Mouse (Mus musculus) liver, embryonic 14.5 days (tissue): ENCODE results near the gene Mdm4. TPM values are rescaled to one million over a fixed set of nuclear protein-coding genes. Genes with fewer than 3 reads are reported as not detected.

Experiments
- ATAC-seq: fragments of 200-750 bp; cut with Nextera tagmentation; 2 replicates; pipeline ENCODE4 v1.8.0; 2017; ENCODE audit warnings: moderate number of reproducible peaks, mild to moderate bottlenecking, moderate library complexity; ENCODE audit not compliant: insufficient read depth
- DNase-seq, 3 experiments: peaks; one replicate each; pipeline ENCODE4 v3.0.0-alpha.2; 2012 to 2013; ENCODE audit warnings: low read depth in 3 of 3, low spot score in 3 of 3
- H3K27ac ChIP-seq: fragments of 300-500 bp; sonication (generic); 2 replicates; pipeline ENCODE4 v1.5.1; 2014; ENCODE audit warnings: moderate library complexity, mild to moderate bottlenecking, control low read depth, inconsistent platforms
- H3K27me3 ChIP-seq: fragments of 300-500 bp; sonication (generic); 2 replicates; pipeline ENCODE4 v1.6.1; 2014; ENCODE audit warnings: mild to moderate bottlenecking, low read length, moderate library complexity; ENCODE audit not compliant: control insufficient read depth, insufficient read depth
- H3K36me3 ChIP-seq: fragments of 300-500 bp; sonication (generic); replicated peaks from 2 replicates; pipeline ENCODE4 v1.6.1; 2014; ENCODE audit warnings: low read depth; ENCODE audit not compliant: control insufficient read depth, insufficient read depth
- H3K4me1 ChIP-seq, 2 experiments: fragments of 200-500 bp in 1 of 2; fragments of 300-500 bp in 1 of 2; sonication (generic) in 1 of 2; replicated peaks; 2 replicates each; pipeline ENCODE4 v1.6.1; 2012 to 2014; ENCODE audit warnings: antibody characterized with exemption in 1 of 2, inconsistent platforms in 1 of 2, low read length in 1 of 2; ENCODE audit not compliant: control insufficient read depth in 2 of 2, insufficient read depth in 2 of 2
- H3K4me2 ChIP-seq: fragments of 300-500 bp; sonication (generic); 2 replicates; pipeline ENCODE4 v1.6.1; 2014; ENCODE audit warnings: low read depth, mild to moderate bottlenecking, control low read depth, moderate library complexity
- H3K4me3 ChIP-seq, 2 experiments: fragments of 200-500 bp in 1 of 2; fragments of 300-500 bp in 1 of 2; sonication (generic) in 1 of 2; 2 replicates each; pipeline ENCODE4 v1.5.1; 2012 to 2014; ENCODE audit warnings: low read depth in 2 of 2, low read length in 2 of 2, mild to moderate bottlenecking in 2 of 2, control low read depth in 1 of 2, inconsistent platforms in 1 of 2, moderate library complexity in 1 of 2; ENCODE audit not compliant: insufficient read depth in 1 of 2
- H3K9ac ChIP-seq: fragments of 300-500 bp; sonication (generic); replicated peaks from 2 replicates; pipeline ENCODE4 v1.6.1; 2014; ENCODE audit warnings: mild to moderate bottlenecking, control low read depth, moderate library complexity
- H3K9me3 ChIP-seq: fragments of 300-500 bp; sonication (generic); 2 replicates; pipeline ENCODE4 v1.6.1; 2016; ENCODE audit warnings: low read length, mixed read lengths; ENCODE audit not compliant: control insufficient read depth
- CTCF ChIP-seq: IDR thresholded peaks from 2 replicates; pipeline ENCODE4 v1.5.1; 2016; ENCODE audit warnings: antibody characterized with exemption, low read depth, control low read depth
- EP300 ChIP-seq: IDR thresholded peaks from 2 replicates; pipeline ENCODE4 v1.6.1; 2016; ENCODE audit warnings: antibody characterized with exemption, low read depth
- WGBS: fragments of 180-500 bp; shearing (Covaris S2); extraction: QIAGEN DNeasy Blood & Tissue Kit; methylation state at CpG from one replicate; pipeline ENCODE4 v1.1.7; 2014; ENCODE audit not compliant: insufficient replicate concordance; 5-methylcytosine and 5-hydroxymethylcytosine counted together
- polyA plus RNA-seq, 2 experiments: library from polyadenylated mRNA; depleted of rRNA in 1 of 2; stranded (reverse) in 1 of 2; unstranded in 1 of 2; fragments of >200 nt; fragmentation: Nextera tagmentation in 1 of 2; extraction: Ambion mirVana in 1 of 2; gene quantifications; 2 replicates each; pipeline versions ENCODE4 v1.2.1 to v1.2.3; 2012 to 2014

Gene Mdm4
- polyA plus RNA-seq, 2 experiments, result 11.6 to 25.9 TPM

DNA sequence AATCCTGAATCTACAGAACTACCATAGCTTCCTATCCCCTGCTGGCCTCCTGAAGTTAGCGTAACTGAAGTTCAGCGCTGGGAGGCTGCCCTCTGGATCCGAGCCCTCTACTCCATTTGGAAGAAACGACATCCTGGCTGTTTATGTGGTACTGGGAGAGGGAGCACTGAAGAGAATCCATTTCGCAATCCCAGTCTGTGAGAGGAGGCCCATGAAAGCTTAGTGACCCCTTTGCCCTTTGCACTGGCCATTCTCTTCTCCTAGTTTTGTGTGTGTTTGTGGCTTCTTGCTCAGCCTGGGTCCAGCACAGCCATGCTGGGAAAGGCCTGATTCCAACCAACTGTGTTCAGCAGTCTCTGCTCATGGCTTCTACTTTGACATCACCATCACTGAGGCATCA, 73.6 kb downstream of the Mdm4 start:
- Histone ChIP-seq H3K4me2 (no peak overlapping the region), H3K27me3 (no peaks in the 10 kb centered on the region), H3K9me3 (no peaks in the 10 kb centered on the region), H3K4me1 (peaks cover 0 to 3% of the 10 kb centered on the region in 2 experiments; a peak in 1 of 4 replicates), H3K36me3 (no peaks in the 10 kb centered on the region), H3K4me3 (no peak overlapping the region), H3K9ac (no peak overlapping the region), H3K27ac (no peak overlapping the region)
- TF ChIP-seq EP300 (no peak), CTCF (no peak)
- ATAC-seq (no peak), DNase-seq (peak; percentile 1 to 17 (median 7))
- WGBS, result 62% methylated on average over 5 of the region's 5 CpGs

DNA sequence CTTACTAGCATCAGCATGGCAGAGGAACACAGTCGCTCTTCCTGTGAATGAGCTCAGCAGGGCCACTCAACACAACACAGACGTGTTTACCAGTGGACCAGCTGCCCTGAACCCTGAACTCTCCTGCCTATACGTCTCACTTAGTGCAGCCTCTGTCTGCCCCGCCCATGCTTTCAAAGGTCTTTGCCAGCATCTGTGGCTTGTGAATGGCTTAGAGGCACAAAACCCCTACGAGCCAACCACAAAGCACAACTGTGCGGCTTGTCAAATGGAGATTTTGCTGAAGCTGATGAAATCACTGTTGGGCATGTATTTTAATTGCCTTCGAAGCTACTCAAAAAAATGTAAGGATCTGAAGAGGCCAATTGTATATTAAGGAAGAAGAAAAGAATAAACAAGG, 82.5 kb downstream of the Mdm4 start:
- no peaks in the 10 kb centered on the region for H3K36me3 ChIP-seq
- DNase-seq, result no peak
- H3K9me3 ChIP-seq, result no peaks in the 10 kb centered on the region
- H3K27ac ChIP-seq, result no peak overlapping the region
- 47% methylated on average over 7 of the region's 7 CpGs for WGBS
- no peaks in the 10 kb centered on the region for H3K27me3 ChIP-seq
- no peak for ATAC-seq
- H3K9ac ChIP-seq, result no peak overlapping the region
- H3K4me2 ChIP-seq, result no peak overlapping the region
- TF ChIP-seq EP300 (no peak), CTCF (no peak)
- H3K4me1 ChIP-seq, result no peaks in the 10 kb centered on the region
- no peak overlapping the region for H3K4me3 ChIP-seq

GRCm38 (mm10) chr1:132945826-132946225, 84.5 kb downstream of the Mdm4 start:
- Histone ChIP-seq H3K27me3 (no peaks in the 10 kb centered on the region), H3K36me3 (no peaks in the 10 kb centered on the region), H3K27ac (no peak overlapping the region), H3K4me1 (no peaks in the 10 kb centered on the region), H3K9me3 (no peaks in the 10 kb centered on the region), H3K4me2 (no peak overlapping the region), H3K4me3 (no peak overlapping the region), H3K9ac (no peak overlapping the region)
- TF ChIP-seq CTCF (no peak), EP300 (no peak)
- ATAC-seq (no peak), DNase-seq (no peak)
- 49% methylated on average over 8 of the region's 8 CpGs for WGBS

- WGBS, result 64% methylated on average over 8 of the region's 8 CpGs
- no peaks in the 10 kb centered on the region for H3K4me1 ChIP-seq
- no peaks in the 10 kb centered on the region for H3K9me3 ChIP-seq
- no peak for TF ChIP-seq CTCF
- ATAC-seq (no peak), DNase-seq (no peak)
- H3K4me2 ChIP-seq, result no peak overlapping the region
- H3K27me3 ChIP-seq, result no peaks in the 10 kb centered on the region
- H3K4me3 ChIP-seq, result no peak overlapping the region
- no peaks in the 10 kb centered on the region for H3K36me3 ChIP-seq
- no peak overlapping the region for H3K27ac ChIP-seq
- no peak overlapping the region for H3K9ac ChIP-seq
Measured at GRCm38 (mm10) chr1:132938975-132939374, 91.4 kb downstream of the Mdm4 start.

GRCm38 (mm10) chr1:132937296-132938030, 92.9 kb downstream of the Mdm4 start:
- Histone ChIP-seq H3K4me3 (no peak overlapping the region), H3K4me2 (no peak overlapping the region), H3K27ac (no peak overlapping the region), H3K9me3 (no peaks in the 10 kb centered on the region), H3K36me3 (no peaks in the 10 kb centered on the region), H3K27me3 (no peaks in the 10 kb centered on the region), H3K4me1 (no peaks in the 10 kb centered on the region), H3K9ac (no peak overlapping the region)
- 73% methylated on average over 26 of the region's 26 CpGs for WGBS
- no peak for ATAC-seq
- TF ChIP-seq CTCF (no peak), EP300 (no peak)
- DNase-seq, result no peak
